Mouse (Mus musculus): ENCODE measurements around the gene Slc7a5. TPM values are rescaled to one million over a fixed set of nuclear protein-coding genes. Genes with fewer than 3 reads are reported as not detected.

Gene Slc7a5
- polyA plus RNA-seq, 2 experiments, result 27.8 to 34.6 TPM

DNA sequence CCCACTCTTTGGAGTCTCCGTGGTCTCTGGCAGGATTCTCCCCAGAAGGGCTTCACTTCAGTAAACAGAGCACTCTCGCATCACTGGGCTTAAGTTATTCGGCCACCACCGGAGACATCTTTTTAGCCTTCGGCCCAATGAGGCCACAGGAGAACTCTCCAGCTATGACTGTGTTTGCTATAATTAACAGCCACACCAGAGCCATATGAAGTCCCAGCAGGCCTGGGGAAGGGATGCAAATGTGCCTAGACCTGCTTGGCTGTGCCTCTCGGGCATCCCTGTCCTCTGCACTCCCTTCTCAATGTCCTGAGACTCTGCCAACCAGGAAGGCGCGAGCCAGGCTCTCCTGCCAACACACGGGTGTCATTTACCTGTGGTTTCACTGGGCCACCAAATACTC is 50.2 kb downstream of the Slc7a5 start:
- Histone ChIP-seq H3K9ac (ENCODE audit: low read depth, low read length, severe bottlenecking) (no peak overlapping the region), H3K27me3 (ENCODE audit: control insufficient read depth, insufficient read depth, low read length) (no peaks in the 10 kb centered on the region), H3K4me1 (ENCODE audit: control insufficient read depth, insufficient read depth, low read length) (no peaks in the 10 kb centered on the region), H3K4me3 (replicated peaks; ENCODE audit: low read length) (no peak overlapping the region), H3K36me3 (ENCODE audit: control insufficient read depth, insufficient read depth, low read length) (no peaks in the 10 kb centered on the region), H3K27ac (replicated peaks; ENCODE audit: low read depth, low read length) (no peak overlapping the region), H3K9me3 (ENCODE audit: control insufficient read depth, low read length) (no peaks in the 10 kb centered on the region), H3K4me2 (replicated peaks; ENCODE audit: low read depth, low read length, severe bottlenecking) (no peak overlapping the region)
- ATAC-seq (ENCODE audit: low FRiP score, low read depth), result no peak
- WGBS, result 69% methylated on average over 9 of the region's 9 CpGs
- no peak for TF ChIP-seq POLR2A (IDR thresholded peaks at IDR 0.05; ENCODE audit: borderline replicate concordance, extremely low read depth, insufficient read depth, insufficient read length)
- no peak for DNase-seq (ENCODE audit: low spot score)

DNA sequence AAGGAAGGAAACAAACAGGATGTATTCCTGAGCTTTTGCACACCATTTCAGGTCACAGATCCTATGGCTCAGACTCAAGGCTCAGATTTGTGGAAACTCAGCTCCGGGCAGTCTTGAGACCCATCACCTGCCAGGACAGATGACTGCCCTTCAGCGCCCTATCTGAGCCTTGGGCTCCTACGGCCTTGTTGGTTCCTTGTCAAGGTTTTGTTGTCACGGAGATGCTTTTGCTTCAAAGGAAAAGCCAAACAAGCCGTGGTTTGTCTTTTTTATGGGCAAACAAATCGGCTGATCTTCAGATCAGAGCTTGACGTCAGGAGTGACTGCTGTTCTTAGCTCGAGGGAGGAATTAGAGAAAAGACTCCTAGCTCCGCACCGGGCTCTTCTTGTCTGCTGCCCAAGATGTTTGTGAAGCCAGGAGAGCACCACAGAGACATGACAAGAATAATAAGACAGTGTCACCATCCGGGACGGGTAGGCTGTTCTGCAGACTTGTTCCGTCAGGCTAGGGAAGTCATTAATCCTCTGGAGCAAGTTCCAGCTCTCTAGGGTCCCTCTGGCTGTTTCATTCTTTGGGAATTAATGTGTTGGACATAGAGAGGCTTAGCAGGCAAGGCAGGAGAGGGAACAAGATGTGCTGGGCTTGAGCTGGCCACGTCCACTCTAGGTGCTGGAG is 51.3 kb downstream of the Slc7a5 start:
- H3K4me1 ChIP-seq (ENCODE audit: control insufficient read depth, insufficient read depth, low read length), result no peaks in the 10 kb centered on the region
- ATAC-seq (ENCODE audit: low FRiP score, low read depth) (no peak), DNase-seq (ENCODE audit: low spot score) (no peak)
- no peaks in the 10 kb centered on the region for H3K27me3 ChIP-seq (ENCODE audit: control insufficient read depth, insufficient read depth, low read length)
- TF ChIP-seq POLR2A (IDR thresholded peaks at IDR 0.05; ENCODE audit: borderline replicate concordance, extremely low read depth, insufficient read depth, insufficient read length), result no peak
- no peak overlapping the region for H3K4me2 ChIP-seq (replicated peaks; ENCODE audit: low read depth, low read length, severe bottlenecking)
- no peak overlapping the region for H3K9ac ChIP-seq (ENCODE audit: low read depth, low read length, severe bottlenecking)
- no peaks in the 10 kb centered on the region for H3K36me3 ChIP-seq (ENCODE audit: control insufficient read depth, insufficient read depth, low read length)
- H3K27ac ChIP-seq (replicated peaks; ENCODE audit: low read depth, low read length), result no peak overlapping the region
- no peak overlapping the region for H3K4me3 ChIP-seq (replicated peaks; ENCODE audit: low read length)
- H3K9me3 ChIP-seq (ENCODE audit: control insufficient read depth, low read length), result no peaks in the 10 kb centered on the region
- WGBS, result 77% methylated on average over 14 of the region's 14 CpGs

DNA sequence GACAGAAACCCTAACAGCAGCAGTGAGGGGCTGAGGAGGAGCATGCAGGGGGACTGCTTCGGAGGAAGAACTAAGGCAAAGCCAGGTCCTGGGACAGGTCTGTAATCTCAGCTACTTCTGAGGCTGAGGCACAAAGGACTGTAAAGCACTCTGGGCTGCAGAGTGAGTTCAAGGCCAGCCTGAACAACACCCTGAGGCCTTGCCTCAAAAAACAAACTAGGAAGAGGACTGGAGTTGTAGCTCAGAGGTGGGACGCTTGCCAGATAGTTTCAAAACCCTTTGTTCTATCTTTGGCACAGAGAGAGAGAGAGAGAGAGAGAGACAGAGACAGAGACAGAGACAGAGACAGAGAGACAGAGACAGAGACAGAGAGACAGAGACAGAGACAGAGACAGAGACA is 53.9 kb downstream of the Slc7a5 start:
- Histone ChIP-seq H3K9ac (ENCODE audit: low read depth, low read length, severe bottlenecking) (no peak overlapping the region), H3K27me3 (ENCODE audit: control insufficient read depth, insufficient read depth, low read length) (no peaks in the 10 kb centered on the region), H3K4me2 (replicated peaks; ENCODE audit: low read depth, low read length, severe bottlenecking) (no peak overlapping the region), H3K4me1 (ENCODE audit: control insufficient read depth, insufficient read depth, low read length) (peaks cover 5% of the 10 kb centered on the region; the same call in 1 of the 2 replicates), H3K9me3 (ENCODE audit: control insufficient read depth, low read length) (no peaks in the 10 kb centered on the region), H3K36me3 (ENCODE audit: control insufficient read depth, insufficient read depth, low read length) (no peaks in the 10 kb centered on the region), H3K4me3 (replicated peaks; ENCODE audit: low read length) (no peak overlapping the region), H3K27ac (replicated peaks; ENCODE audit: low read depth, low read length) (no peak overlapping the region)
- WGBS, result 83% methylated on average over 2 of the region's 2 CpGs
- no peak for TF ChIP-seq POLR2A (IDR thresholded peaks at IDR 0.05; ENCODE audit: borderline replicate concordance, extremely low read depth, insufficient read depth, insufficient read length)
- DNase-seq (ENCODE audit: low spot score), result no peak
- ATAC-seq (ENCODE audit: low FRiP score, low read depth), result no peak

DNA sequence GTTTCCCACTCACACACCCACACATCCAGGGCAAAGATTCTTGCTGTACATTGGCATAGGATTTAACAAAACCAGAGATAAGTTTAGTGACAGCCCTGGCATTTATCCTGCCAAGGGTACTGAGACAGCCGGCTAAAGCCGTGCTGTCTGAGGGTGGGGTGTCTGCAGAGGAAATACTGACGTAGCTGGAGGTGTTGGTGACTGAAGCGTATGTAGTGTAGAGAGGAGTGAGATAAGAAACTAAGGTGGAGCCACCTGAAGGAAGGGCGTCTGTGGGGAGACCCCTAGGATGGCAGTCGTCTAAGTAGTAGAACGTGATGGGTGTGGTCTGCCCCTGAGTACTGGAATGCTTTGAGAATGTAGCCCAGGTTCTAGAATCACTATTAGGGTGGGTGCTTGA is 55.0 kb downstream of the Slc7a5 start:
- H3K4me2 ChIP-seq (replicated peaks; ENCODE audit: low read depth, low read length, severe bottlenecking), result no peak overlapping the region
- H3K4me1 ChIP-seq (ENCODE audit: control insufficient read depth, insufficient read depth, low read length), result peaks cover 5% of the 10 kb centered on the region; the same call in 1 of the 2 replicates
- no peak overlapping the region for H3K9ac ChIP-seq (ENCODE audit: low read depth, low read length, severe bottlenecking)
- 48% methylated on average over 7 of the region's 7 CpGs for WGBS
- no peaks in the 10 kb centered on the region for H3K9me3 ChIP-seq (ENCODE audit: control insufficient read depth, low read length)
- H3K27me3 ChIP-seq (ENCODE audit: control insufficient read depth, insufficient read depth, low read length), result no peaks in the 10 kb centered on the region
- ATAC-seq (ENCODE audit: low FRiP score, low read depth), result no peak
- no peak for TF ChIP-seq POLR2A (IDR thresholded peaks at IDR 0.05; ENCODE audit: borderline replicate concordance, extremely low read depth, insufficient read depth, insufficient read length)
- no peak for DNase-seq (ENCODE audit: low spot score)
- H3K36me3 ChIP-seq (ENCODE audit: control insufficient read depth, insufficient read depth, low read length), result no peaks in the 10 kb centered on the region
- no peak overlapping the region for H3K4me3 ChIP-seq (replicated peaks; ENCODE audit: low read length)
- no peak overlapping the region for H3K27ac ChIP-seq (replicated peaks; ENCODE audit: low read depth, low read length)

DNA sequence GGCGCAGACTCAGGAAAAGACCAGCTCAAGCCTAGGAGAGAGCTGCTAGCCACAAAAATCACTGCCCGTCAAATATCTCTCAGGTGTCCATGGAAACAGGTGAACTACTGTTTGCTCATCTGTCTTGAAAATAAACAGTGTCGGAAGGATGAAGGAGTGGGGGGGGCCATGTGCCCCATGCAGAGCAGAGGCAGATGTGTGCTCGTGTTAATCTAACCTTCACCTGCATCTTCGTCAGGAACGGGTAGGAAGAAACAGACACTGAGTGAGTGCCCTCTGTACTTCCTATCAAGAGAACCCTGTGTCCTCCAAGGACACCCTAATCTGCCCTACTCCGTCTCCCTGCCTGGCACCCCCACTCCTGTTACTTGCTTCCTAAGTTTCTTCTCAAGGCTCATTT is 55.8 kb downstream of the Slc7a5 start:
- H3K4me3 ChIP-seq (replicated peaks; ENCODE audit: low read length), result no peak overlapping the region
- no peaks in the 10 kb centered on the region for H3K9me3 ChIP-seq (ENCODE audit: control insufficient read depth, low read length)
- no peak overlapping the region for H3K27ac ChIP-seq (replicated peaks; ENCODE audit: low read depth, low read length)
- WGBS, result 67% methylated on average over 7 of the region's 7 CpGs
- no peak for TF ChIP-seq POLR2A (IDR thresholded peaks at IDR 0.05; ENCODE audit: borderline replicate concordance, extremely low read depth, insufficient read depth, insufficient read length)
- H3K4me2 ChIP-seq (replicated peaks; ENCODE audit: low read depth, low read length, severe bottlenecking), result no peak overlapping the region
- H3K9ac ChIP-seq (ENCODE audit: low read depth, low read length, severe bottlenecking), result no peak overlapping the region
- ATAC-seq (ENCODE audit: low FRiP score, low read depth) (no peak), DNase-seq (ENCODE audit: low spot score) (no peak)
- no peaks in the 10 kb centered on the region for H3K36me3 ChIP-seq (ENCODE audit: control insufficient read depth, insufficient read depth, low read length)
- H3K4me1 ChIP-seq (ENCODE audit: control insufficient read depth, insufficient read depth, low read length), result peaks cover 5% of the 10 kb centered on the region; the same call in 1 of the 2 replicates
- no peaks in the 10 kb centered on the region for H3K27me3 ChIP-seq (ENCODE audit: control insufficient read depth, insufficient read depth, low read length)
